Comparison of ENCODE assay signal across 11 mouse cellular contexts in the genomic region with DNA sequence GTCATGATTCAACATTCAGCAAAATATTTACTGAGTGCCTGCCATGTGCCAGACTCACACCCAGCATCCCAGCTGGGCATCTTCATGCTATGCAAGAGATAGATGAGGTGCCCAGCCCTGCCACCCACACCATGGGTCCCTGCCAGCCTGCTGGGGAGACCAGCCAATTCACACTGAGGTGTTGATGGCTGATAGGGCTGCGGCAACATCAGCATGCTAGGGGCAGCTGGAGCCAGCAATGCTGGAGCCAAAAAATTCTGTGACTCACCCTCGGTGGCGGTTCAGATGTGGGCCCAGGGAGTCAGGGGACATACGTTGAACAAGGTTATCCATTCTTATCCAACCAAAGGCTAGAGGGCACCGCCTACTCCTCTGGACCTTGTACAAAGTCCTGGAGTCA. TPM values are rescaled to one million over a fixed set of nuclear protein-coding genes. Genes with fewer than 3 reads are reported as not detected.
DNase-seq lines count a peak whose midpoint lies in the region; ATAC-seq and TF ChIP-seq lines count a peak whose summit lies in the region.
"Had no signal": no experiment of that assay in that cellular context is flagged by ENCODE, and none has a peak within 500 bp of the region (broad histone marks: within the 10 kb centered on the region; RNA-seq: fewer than 3 reads in every experiment).

No protein-coding gene starts in this region.

- H3K9ac ChIP-seq in lung, embryonic 14.5 days: no peak overlapping the region
- H3K9ac ChIP-seq in hindbrain, embryonic 16.5 days (ENCODE audit: low read depth, low read length): no peak overlapping the region
- H3K9ac ChIP-seq in liver, embryonic 12.5 days: no peak overlapping the region
- H3K9ac ChIP-seq: liver, embryonic 14.5 days had no signal

- peak; percentile 39; the same call in 1 of the 2 replicates for ATAC-seq in lung, embryonic 14.5 days (ENCODE audit: insufficient read depth)
- ATAC-seq in hindbrain, embryonic 16.5 days: no peak
- no peak for ATAC-seq in liver, embryonic 12.5 days
- no peak for ATAC-seq in megakaryocyte, adult 5-6 weeks (ENCODE audit: poor library complexity, severe bottlenecking)

- no peak for TF ChIP-seq CTCF in lung, embryonic 14.5 days (IDR thresholded peaks at IDR 0.05; ENCODE audit: low read depth)

- no peak overlapping the region for H3K27ac ChIP-seq in lung, embryonic 14.5 days (ENCODE audit: low read depth)
- H3K27ac ChIP-seq in hindbrain, embryonic 16.5 days (ENCODE audit: low read depth, low read length): no peak overlapping the region
- no peak overlapping the region for H3K27ac ChIP-seq in liver, embryonic 12.5 days
- H3K27ac ChIP-seq: liver, embryonic 14.5 days had no signal

- H3K9me3 ChIP-seq in lung, embryonic 14.5 days (ENCODE audit: low read depth, low read length): no peaks in the 10 kb centered on the region
- H3K9me3 ChIP-seq in hindbrain, embryonic 16.5 days (ENCODE audit: control insufficient read depth, low read length): no peaks in the 10 kb centered on the region
- no peaks in the 10 kb centered on the region for H3K9me3 ChIP-seq in liver, embryonic 12.5 days (replicated peaks)

- 26% methylated on average over 5 of the region's 5 CpGs for WGBS in lung, embryonic 14.5 days
- 69% methylated on average over 5 of the region's 5 CpGs for whole genome bisulfite sequencing in hindbrain, embryonic 16.5 days
- 30% methylated on average over 5 of the region's 5 CpGs for WGBS in liver, embryonic 12.5 days (ENCODE audit: insufficient replicate concordance)

- H3K27me3 ChIP-seq in lung, embryonic 14.5 days (ENCODE audit: insufficient read depth, low read length): no peaks in the 10 kb centered on the region
- H3K27me3 ChIP-seq in hindbrain, embryonic 16.5 days (replicated peaks; ENCODE audit: control insufficient read depth, insufficient read depth, low read length): no peaks in the 10 kb centered on the region
- peaks cover 23% of the 10 kb centered on the region; the same call in 1 of the 2 replicates for H3K27me3 ChIP-seq in liver, embryonic 12.5 days (replicated peaks)

- H3K36me3 ChIP-seq in lung, embryonic 14.5 days (ENCODE audit: insufficient read depth): no peaks in the 10 kb centered on the region
- H3K36me3 ChIP-seq in hindbrain, embryonic 16.5 days (ENCODE audit: control insufficient read depth, insufficient read depth, low read length): no peaks in the 10 kb centered on the region
- no peaks in the 10 kb centered on the region for H3K36me3 ChIP-seq in liver, embryonic 12.5 days

- H3K4me2 ChIP-seq in lung, embryonic 14.5 days: no peak overlapping the region
- H3K4me2 ChIP-seq in hindbrain, embryonic 16.5 days (ENCODE audit: low read length): no peak overlapping the region
- H3K4me2 ChIP-seq in liver, embryonic 12.5 days: no peak overlapping the region

- H3K4me3 ChIP-seq in lung, embryonic 14.5 days (ENCODE audit: low read depth, low read length): no peak overlapping the region
- H3K4me3 ChIP-seq in hindbrain, embryonic 16.5 days (ENCODE audit: low read length): no peak overlapping the region
- H3K4me3 ChIP-seq in liver, embryonic 12.5 days: no peak overlapping the region

- peak; percentile 47 for DNase-seq in lung, embryonic 14.5 days
- no peak for DNase-seq in lung, postnatal 25 days (ENCODE audit: low spot score)
- peak; percentile 6 to 20 for DNase-seq in gastrocnemius, adult 8-10 months (ENCODE audit: low spot score in 2 of 2)
- peak; percentile 73 to 80 for DNase-seq in layer of hippocampus, adult 8-10 months (ENCODE audit: low spot score in 2 of 2)
- peak; percentile 32 for DNase-seq in ovary, postnatal 36 days (ENCODE audit: low spot score)

- 0 out of 2 replicates have a peak, but pooled peaks cover 3% of the 10 kb centered on the region for H3K4me1 ChIP-seq in lung, embryonic 14.5 days (ENCODE audit: insufficient read depth)
- H3K4me1 ChIP-seq in hindbrain, embryonic 16.5 days (ENCODE audit: control insufficient read depth, insufficient read depth, low read depth, low read length): no peaks in the 10 kb centered on the region
- H3K4me1 ChIP-seq in liver, embryonic 12.5 days: no peaks in the 10 kb centered on the region

RNA-seq across cellular contexts. Expression of a gene that starts 2.5 kb away (rescaled TPM):
- 2.1 TPM in 2 replicates for polyA plus RNA-seq in lung, embryonic 14.5 days (2014; fragmentation: Nextera tagmentation; extraction: Ambion mirVana)
- not detected for total RNA-seq in gastrocnemius, adult 8-10 months (2022)
- under 1 TPM in 1 of 4 experiments, not detected in 3; 0.33 TPM for total RNA-seq in layer of hippocampus, adult 8-10 months (2022)
- not detected in 2 replicates for polyA plus RNA-seq in hindbrain, embryonic 16.5 days (2015; fragmentation: Nextera tagmentation; extraction: Ambion mirVana)
- polyA plus RNA-seq in liver, embryonic 12.5 days (2016; fragmentation: Nextera tagmentation; extraction: Ambion mirVana): not detected in 2 replicates
- not detected in 2 replicates for total RNA-seq in megakaryocyte, adult 5-6 weeks (2015)
- total RNA-seq in megakaryocyte, adult 5-6 weeks (2017): not detected in 2 replicates
- polyA plus RNA-seq: liver, embryonic 14.5 days had no signal

RNA-seq across cellular contexts. Expression of a gene that starts 20.0 kb away (rescaled TPM):
- polyA plus RNA-seq in lung, embryonic 14.5 days (2014; fragmentation: Nextera tagmentation; extraction: Ambion mirVana): 0.20 TPM in 1 of 2 replicates, not detected in the other
- not detected for total RNA-seq in gastrocnemius, adult 8-10 months (2022)
- under 1 TPM in 1 of 4 experiments, not detected in 3; 0.45 TPM for total RNA-seq in layer of hippocampus, adult 8-10 months (2022)
- not detected in 2 replicates for polyA plus RNA-seq in hindbrain, embryonic 16.5 days (2015; fragmentation: Nextera tagmentation; extraction: Ambion mirVana)
- not detected in 2 replicates for polyA plus RNA-seq in liver, embryonic 12.5 days (2016; fragmentation: Nextera tagmentation; extraction: Ambion mirVana)
- total RNA-seq in megakaryocyte, adult 5-6 weeks (2015): 1.2 and 2.5 TPM in 2 replicates
- total RNA-seq in megakaryocyte, adult 5-6 weeks (2017): 0.89 and 1.2 TPM in 2 replicates
- polyA plus RNA-seq: stomach, embryonic 14.5 days had no signal

RNA-seq across cellular contexts. Expression of a gene that starts 37.5 kb away (rescaled TPM):
- polyA plus RNA-seq in lung, embryonic 14.5 days (2014; fragmentation: Nextera tagmentation; extraction: Ambion mirVana): 0.20 and 0.24 TPM in 2 replicates
- not detected for total RNA-seq in gastrocnemius, adult 8-10 months (2022)
- total RNA-seq in layer of hippocampus, adult 8-10 months (2022): not detected
- polyA plus RNA-seq in hindbrain, embryonic 16.5 days (2015; fragmentation: Nextera tagmentation; extraction: Ambion mirVana): 0.12 and 0.16 TPM in 2 replicates
- polyA plus RNA-seq in liver, embryonic 12.5 days (2016; fragmentation: Nextera tagmentation; extraction: Ambion mirVana): not detected in 2 replicates
- total RNA-seq in megakaryocyte, adult 5-6 weeks (2015): not detected in 2 replicates
- total RNA-seq in megakaryocyte, adult 5-6 weeks (2017): not detected in 2 replicates
- polyA plus RNA-seq: cortical plate, adult 2 months; liver, embryonic 14.5 days had no signal

RNA-seq across cellular contexts. Expression of a gene that starts 45.3 kb away (rescaled TPM):
- polyA plus RNA-seq in lung, embryonic 14.5 days (2014; fragmentation: Nextera tagmentation; extraction: Ambion mirVana): not detected in 2 replicates
- total RNA-seq in gastrocnemius, adult 8-10 months (2022): not detected
- total RNA-seq in layer of hippocampus, adult 8-10 months (2022): not detected
- polyA plus RNA-seq in hindbrain, embryonic 16.5 days (2015; fragmentation: Nextera tagmentation; extraction: Ambion mirVana): not detected in 2 replicates
- polyA plus RNA-seq in liver, embryonic 12.5 days (2016; fragmentation: Nextera tagmentation; extraction: Ambion mirVana): not detected in 2 replicates
- not detected in 2 replicates for total RNA-seq in megakaryocyte, adult 5-6 weeks (2015)
- total RNA-seq in megakaryocyte, adult 5-6 weeks (2017): not detected in 2 replicates
- polyA plus RNA-seq: cortical plate, adult 2 months; liver, embryonic 14.5 days; stomach, embryonic 14.5 days had no signal

RNA-seq across cellular contexts. Expression of a gene that starts 58.9 kb away (rescaled TPM):
- not detected in 2 replicates for polyA plus RNA-seq in lung, embryonic 14.5 days (2014; fragmentation: Nextera tagmentation; extraction: Ambion mirVana)
- total RNA-seq in gastrocnemius, adult 8-10 months (2022): not detected
- not detected for total RNA-seq in layer of hippocampus, adult 8-10 months (2022)
- polyA plus RNA-seq in hindbrain, embryonic 16.5 days (2015; fragmentation: Nextera tagmentation; extraction: Ambion mirVana): not detected in 2 replicates
- not detected in 2 replicates for polyA plus RNA-seq in liver, embryonic 12.5 days (2016; fragmentation: Nextera tagmentation; extraction: Ambion mirVana)
- not detected in 2 replicates for total RNA-seq in megakaryocyte, adult 5-6 weeks (2015)
- total RNA-seq in megakaryocyte, adult 5-6 weeks (2017): not detected in 2 replicates
- polyA plus RNA-seq: cortical plate, adult 2 months; liver, embryonic 14.5 days; stomach, embryonic 14.5 days had no signal
